Mouse (Mus musculus) heart, embryonic 16.5 days (tissue): ENCODE results near the gene Ophn1. TPM values are rescaled to one million over a fixed set of nuclear protein-coding genes. Genes with fewer than 3 reads are reported as not detected.
A peak's percentile ranks its signal among the peaks of the same experiment; 100 is the strongest.

Source experiments
- ATAC-seq: fragments of 200-750 bp; cut with Nextera tagmentation; replicated peaks from 2 replicates; pipeline ENCODE4 v1.8.0; 2017; ENCODE audit warnings: moderate number of reproducible peaks; ENCODE audit not compliant: insufficient read depth, low FRiP score; ENCODE audit errors: extremely low read depth
- H3K27ac ChIP-seq: fragments of 300-500 bp; sonication (generic); 2 replicates; pipeline ENCODE4 v1.5.1; 2014; ENCODE audit warnings: mild to moderate bottlenecking, low read length, control low read depth, moderate library complexity
- H3K27me3 ChIP-seq: fragments of 300-500 bp; sonication (generic); 2 replicates; pipeline ENCODE4 v1.6.1; 2014; ENCODE audit warnings: low read length, mixed read lengths; ENCODE audit not compliant: control insufficient read depth, insufficient read depth
- H3K36me3 ChIP-seq: fragments of 300-500 bp; sonication (generic); 2 replicates; pipeline ENCODE4 v1.6.1; 2014; ENCODE audit not compliant: control insufficient read depth, insufficient read depth
- H3K4me1 ChIP-seq: fragments of 300-500 bp; sonication (generic); 2 replicates; pipeline ENCODE4 v1.6.1; 2014; ENCODE audit warnings: low read length, mixed read lengths; ENCODE audit not compliant: control insufficient read depth, insufficient read depth
- H3K4me2 ChIP-seq: fragments of 300-500 bp; sonication (generic); 2 replicates; pipeline ENCODE4 v1.6.1; 2014; ENCODE audit warnings: low read depth, mild to moderate bottlenecking, control low read depth, low read length
- H3K4me3 ChIP-seq: fragments of 300-500 bp; sonication (generic); 2 replicates; pipeline ENCODE4 v1.5.1; 2014; ENCODE audit warnings: mild to moderate bottlenecking, control low read depth, low read length
- H3K9ac ChIP-seq: fragments of 300-500 bp; sonication (generic); 2 replicates; pipeline ENCODE4 v1.6.1; 2014; ENCODE audit warnings: low read length, control low read depth
- H3K9me3 ChIP-seq: fragments of 300-500 bp; sonication (generic); replicated peaks from 2 replicates; pipeline ENCODE4 v1.6.1; 2016; ENCODE audit warnings: low read length; ENCODE audit not compliant: control insufficient read depth
- WGBS: fragments of 180-500 bp; shearing (Covaris S2); extraction: QIAGEN DNeasy Blood & Tissue Kit; methylation state at CpG from one replicate; pipeline ENCODE4 v1.1.7; 2014; 5-methylcytosine and 5-hydroxymethylcytosine counted together
- polyA plus RNA-seq: library from polyadenylated mRNA; unstranded; fragments of >200 nt; fragmentation: Nextera tagmentation; extraction: Ambion mirVana; gene quantifications from 2 replicates; pipeline ENCODE4 v1.2.1, GENCODE M21; 2015

Gene Ophn1
- polyA plus RNA-seq, 1 experiment from 2014 or later: 7.0 TPM

- no peaks in the 10 kb centered on the region for H3K9me3 ChIP-seq
- WGBS: 54% methylated on average over 5 of the region's 5 CpGs
Observed at GRCm38 (mm10) chrX:98736758-98737157, 154.1 kb downstream of the Ophn1 start.

GRCm38 (mm10) chrX:98722991-98723390, 167.8 kb downstream of the Ophn1 start:
- WGBS: 55% methylated on average over 10 of the region's 10 CpGs
- Histone ChIP-seq H3K4me2 (no peak overlapping the region), H3K4me3 (no peak overlapping the region), H3K36me3 (no peaks in the 10 kb centered on the region), H3K9ac (no peak overlapping the region), H3K9me3 (no peaks in the 10 kb centered on the region), H3K4me1 (no peaks in the 10 kb centered on the region), H3K27ac (no peak overlapping the region), H3K27me3 (no peaks in the 10 kb centered on the region)
- ATAC-seq: no peak

More at GRCm38 (mm10) chrX:98736758-98737157, 154.1 kb downstream of the Ophn1 start:
- ATAC-seq: no peak
- Histone ChIP-seq H3K4me3 (no peak overlapping the region), H3K36me3 (no peaks in the 10 kb centered on the region), H3K27ac (no peak overlapping the region), H3K27me3 (no peaks in the 10 kb centered on the region), H3K4me2 (no peak overlapping the region), H3K9ac (no peak overlapping the region), H3K4me1 (no peaks in the 10 kb centered on the region)

DNA sequence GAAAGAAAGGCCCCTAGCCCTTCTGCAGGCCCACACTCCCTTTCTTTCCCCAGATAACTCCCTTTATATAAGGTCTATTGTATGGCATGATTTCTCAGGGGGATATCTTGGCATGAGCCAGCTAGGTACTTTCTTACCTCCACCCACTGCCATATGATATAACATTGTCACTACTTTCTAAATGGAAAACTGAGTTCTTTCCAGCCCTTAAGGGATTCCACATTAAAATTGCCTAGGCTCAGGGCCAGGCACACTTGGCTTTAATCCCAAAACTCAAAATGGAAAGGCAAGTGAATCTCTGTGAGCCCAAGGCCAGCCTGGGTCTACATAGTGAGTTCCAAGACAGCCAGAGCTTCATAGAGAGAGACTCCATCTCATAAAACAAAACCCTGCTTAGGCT, 183.1 kb downstream of the Ophn1 start:
- no peak overlapping the region for H3K9ac ChIP-seq
- H3K4me1 ChIP-seq: no peaks in the 10 kb centered on the region
- no peak overlapping the region for H3K27ac ChIP-seq
- ATAC-seq: no peak
- no peak overlapping the region for H3K4me3 ChIP-seq
- no peak overlapping the region for H3K4me2 ChIP-seq
- H3K27me3 ChIP-seq: no peaks in the 10 kb centered on the region
- H3K36me3 ChIP-seq: no peaks in the 10 kb centered on the region
- no peaks in the 10 kb centered on the region for H3K9me3 ChIP-seq

GRCm38 (mm10) chrX:98701635-98702034, 189.2 kb downstream of the Ophn1 start:
- WGBS: 14% methylated on average over 4 of the region's 4 CpGs
- Histone ChIP-seq H3K9ac (no peak overlapping the region), H3K4me2 (no peak overlapping the region), H3K4me1 (no peaks in the 10 kb centered on the region), H3K36me3 (no peaks in the 10 kb centered on the region), H3K9me3 (no peaks in the 10 kb centered on the region), H3K27ac (no peak overlapping the region), H3K4me3 (no peak overlapping the region), H3K27me3 (no peaks in the 10 kb centered on the region)
- no peak for ATAC-seq

GRCm38 (mm10) chrX:98682603-98683002, 208.2 kb downstream of the Ophn1 start:
- Histone ChIP-seq H3K9ac (no peak overlapping the region), H3K4me1 (no peaks in the 10 kb centered on the region), H3K4me3 (no peak overlapping the region), H3K36me3 (no peaks in the 10 kb centered on the region), H3K27ac (no peak overlapping the region), H3K9me3 (no peaks in the 10 kb centered on the region), H3K4me2 (no peak overlapping the region), H3K27me3 (no peaks in the 10 kb centered on the region)
- no peak for ATAC-seq

DNA sequence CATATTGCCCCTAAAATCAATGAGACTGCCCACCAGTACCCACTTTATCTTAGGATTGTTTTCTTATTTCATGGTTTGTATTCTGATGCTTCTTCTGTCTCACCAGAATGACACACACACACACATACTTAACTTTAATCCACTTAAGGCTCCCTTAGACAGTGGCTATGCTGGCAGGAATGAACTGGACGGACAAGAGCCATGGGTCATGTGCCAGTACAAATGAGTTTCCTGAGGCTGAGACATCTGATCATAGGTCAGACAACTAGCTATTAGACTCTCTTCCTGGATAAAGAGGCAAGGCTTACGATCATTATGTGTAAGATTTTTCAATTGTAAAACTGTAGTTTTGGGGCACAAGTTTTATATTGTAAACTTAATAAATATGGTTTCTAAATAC, 209.5 kb downstream of the Ophn1 start:
- H3K27me3 ChIP-seq: no peaks in the 10 kb centered on the region
- H3K4me2 ChIP-seq: no peak overlapping the region
- no peaks in the 10 kb centered on the region for H3K4me1 ChIP-seq
- ATAC-seq: no peak
- H3K27ac ChIP-seq: no peak overlapping the region
- no peaks in the 10 kb centered on the region for H3K9me3 ChIP-seq
- H3K4me3 ChIP-seq: no peak overlapping the region
- H3K36me3 ChIP-seq: no peaks in the 10 kb centered on the region
- H3K9ac ChIP-seq: no peak overlapping the region
- WGBS: 85% methylated on average over 2 of the region's 2 CpGs

GRCm38 (mm10) chrX:98670988-98671387, 219.8 kb downstream of the Ophn1 start:
- H3K27ac ChIP-seq: no peak overlapping the region

GRCm38 (mm10) chrX:98651431-98651830, 239.4 kb downstream of the Ophn1 start:
- H3K9ac ChIP-seq: no peak overlapping the region
- no peak overlapping the region for H3K4me2 ChIP-seq
- no peaks in the 10 kb centered on the region for H3K9me3 ChIP-seq
- no peak for ATAC-seq
- H3K27me3 ChIP-seq: no peaks in the 10 kb centered on the region
- H3K4me1 ChIP-seq: no peaks in the 10 kb centered on the region
- H3K36me3 ChIP-seq: no peaks in the 10 kb centered on the region
- no peak overlapping the region for H3K4me3 ChIP-seq
- no peak overlapping the region for H3K27ac ChIP-seq

More at GRCm38 (mm10) chrX:98670988-98671387, 219.8 kb downstream of the Ophn1 start:
- peak; percentile 60; the same call in 1 of the 2 replicates for ATAC-seq
- Histone ChIP-seq H3K4me2 (no peak overlapping the region), H3K4me3 (no peak overlapping the region), H3K4me1 (no peaks in the 10 kb centered on the region), H3K9ac (no peak overlapping the region), H3K9me3 (no peaks in the 10 kb centered on the region), H3K36me3 (no peaks in the 10 kb centered on the region), H3K27me3 (no peaks in the 10 kb centered on the region)

- H3K4me1 ChIP-seq: no peaks in the 10 kb centered on the region
- no peak overlapping the region for H3K4me3 ChIP-seq
- no peaks in the 10 kb centered on the region for H3K27me3 ChIP-seq
- 74% methylated on average over 3 of the region's 3 CpGs for WGBS
- no peak overlapping the region for H3K9ac ChIP-seq
- no peaks in the 10 kb centered on the region for H3K9me3 ChIP-seq
- no peak for ATAC-seq
- no peaks in the 10 kb centered on the region for H3K36me3 ChIP-seq
- no peak overlapping the region for H3K4me2 ChIP-seq
- no peak overlapping the region for H3K27ac ChIP-seq
Observed at GRCm38 (mm10) chrX:98628666-98629404, 262.0 kb downstream of the Ophn1 start.
